Mouse (Mus musculus) central nervous system, embryonic 18 days (tissue): ENCODE measurements around the gene Zbtb33. TPM values are rescaled to one million over a fixed set of nuclear protein-coding genes. Genes with fewer than 3 reads are reported as not detected.

Experiments used
- polyA plus RNA-seq: library from polyadenylated mRNA; depleted of rRNA; stranded (reverse); fragments of >200 nt; gene quantifications from 2 replicates; pipeline ENCODE4 v1.2.3, GENCODE M21; 2012; rRNA removed

Gene Zbtb33
- 14.6 and 14.9 TPM in 2 replicates for polyA plus RNA-seq

DNA sequence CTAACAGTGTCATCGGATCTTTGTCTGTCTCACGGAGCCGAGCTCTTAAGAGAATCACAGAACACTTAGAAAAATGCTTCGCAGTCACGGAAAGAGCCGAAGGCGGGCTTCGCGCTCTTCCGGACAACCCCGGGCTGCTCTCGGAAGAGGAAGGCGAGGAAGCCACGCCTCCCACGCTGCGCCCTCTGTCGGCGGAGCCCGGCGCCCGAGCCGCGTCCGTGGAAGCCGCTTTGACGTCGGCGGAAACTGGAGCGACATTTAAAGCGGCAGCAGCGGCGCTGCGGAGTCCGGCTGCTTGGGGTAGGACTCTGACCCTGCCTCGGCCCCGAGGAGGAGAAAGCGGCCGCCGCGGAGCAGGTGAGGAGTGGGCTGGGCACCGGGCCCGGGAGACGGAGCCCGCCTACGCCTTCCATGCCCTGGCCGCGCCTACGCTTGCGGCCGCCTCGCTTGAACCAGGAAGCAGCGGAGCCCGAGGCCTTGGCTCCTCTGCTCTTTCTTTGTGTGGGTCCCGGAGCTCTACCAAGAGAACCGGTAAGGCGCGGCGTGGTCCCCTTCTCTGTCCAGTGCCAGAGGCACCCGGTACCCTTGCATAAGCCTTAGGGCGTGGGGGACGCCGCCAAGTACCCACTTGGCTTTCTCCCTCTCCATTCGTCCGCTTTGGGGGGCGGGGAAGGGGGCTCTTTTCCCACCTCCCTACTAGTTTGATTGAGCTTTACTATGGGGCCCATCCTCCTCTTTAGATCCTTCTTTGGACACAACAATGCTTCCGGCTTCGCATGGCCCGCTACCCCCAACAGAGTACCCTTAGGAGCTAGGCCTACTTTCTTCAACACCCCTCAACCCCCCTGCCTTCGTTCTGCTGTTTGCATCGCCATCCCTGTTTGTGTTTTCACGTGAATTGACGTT is at the start of gene Zbtb33:
Gene Zbtb33, plus strand, starts transcription at position 242 of the 906 bp plus-strand sequence.

Other genes with a start within 250 kb of the Zbtb33 start
- gene Btg1-ps1, start 171.0 kb upstream of the Zbtb33 start, polyA plus RNA-seq = not detected in 2 replicates
- gene Btg1-ps2, start 146.7 kb upstream of the Zbtb33 start, polyA plus RNA-seq = not detected in 2 replicates
- not detected in 2 replicates for gene Rhox10, start 123.3 kb upstream of the Zbtb33 start, polyA plus RNA-seq
- not detected in 2 replicates for gene Rhox11, start 104.7 kb upstream of the Zbtb33 start, polyA plus RNA-seq
- gene Rhox12, start 78.9 kb upstream of the Zbtb33 start, polyA plus RNA-seq = not detected in 2 replicates
- not detected in 2 replicates for gene Rhox13, start 68.6 kb upstream of the Zbtb33 start, polyA plus RNA-seq
- 9.8 and 13.4 TPM in 2 replicates for gene Tmem255a, start 62.6 kb downstream of the Zbtb33 start, polyA plus RNA-seq
- 3.1 TPM in 1 of 2 replicates, not detected in the other for gene Atp1b4, start 126.4 kb downstream of the Zbtb33 start, polyA plus RNA-seq